Mouse (Mus musculus) thymus, postnatal 14 days (tissue): ENCODE measurements around the gene Prex1.

Experiments used
- DNase-seq: peaks from one replicate; pipeline ENCODE4 v3.0.0; 2021

The Prex1 gene

DNA sequence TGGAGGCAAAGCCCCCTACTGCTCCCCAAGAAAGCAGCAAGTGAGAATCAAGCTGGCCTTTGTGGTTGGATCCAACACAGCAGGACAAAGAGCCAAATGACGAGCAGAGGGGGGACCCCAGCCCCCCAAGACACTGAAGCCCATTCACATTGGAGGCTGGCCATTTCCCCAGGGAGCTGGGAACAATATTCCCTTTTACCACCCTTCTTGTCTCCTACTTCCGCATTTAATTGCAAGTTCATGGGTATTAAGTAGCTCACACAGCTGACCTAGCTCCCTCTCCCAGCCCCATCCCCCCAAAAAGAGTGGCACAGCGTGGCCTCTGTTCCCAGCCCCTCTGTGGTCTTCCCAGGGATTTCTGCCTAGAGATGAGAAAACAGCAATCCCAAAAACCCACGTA, 30.8 kb downstream of the Prex1 start:
- DNase-seq = no peak

DNA sequence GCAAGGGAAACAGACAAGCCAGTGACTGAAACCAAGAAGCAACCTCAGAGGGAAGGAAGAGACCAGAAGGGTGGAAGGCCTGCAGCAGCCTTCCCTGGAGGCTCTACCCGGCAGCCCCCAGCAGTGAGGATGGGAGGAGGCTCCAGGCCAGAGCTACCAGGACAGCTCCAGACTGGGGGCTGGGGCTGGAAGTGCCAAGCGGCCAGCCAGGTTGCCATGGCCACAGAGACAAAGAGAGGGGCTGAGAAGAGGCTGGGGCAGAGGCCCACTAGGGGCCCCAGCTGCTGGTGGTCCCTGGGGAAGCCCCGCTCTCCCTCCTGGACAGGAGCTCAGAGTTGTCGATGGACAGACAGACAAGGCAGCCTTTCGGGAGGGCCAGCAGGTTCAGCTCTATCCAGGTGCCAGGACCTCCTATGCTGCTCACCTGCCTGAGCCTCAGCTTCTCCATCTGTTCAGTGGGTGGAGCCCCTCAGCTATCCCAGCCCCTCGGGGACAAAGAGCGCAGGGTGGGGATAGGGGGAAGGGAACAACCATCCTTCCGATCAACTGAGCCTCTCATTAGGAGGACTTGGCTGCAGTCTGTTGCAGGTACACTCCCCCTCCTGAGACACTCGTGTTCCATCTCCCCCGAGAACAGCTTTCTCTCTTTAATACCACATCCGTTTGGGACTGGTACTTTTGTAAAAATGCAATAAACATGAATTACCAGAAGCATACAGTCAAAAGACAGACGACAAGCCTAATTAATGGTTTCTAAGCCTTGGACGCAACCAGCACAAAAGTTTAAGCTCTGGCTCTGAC, 34.5 kb downstream of the Prex1 start:
- no peak for DNase-seq

DNA sequence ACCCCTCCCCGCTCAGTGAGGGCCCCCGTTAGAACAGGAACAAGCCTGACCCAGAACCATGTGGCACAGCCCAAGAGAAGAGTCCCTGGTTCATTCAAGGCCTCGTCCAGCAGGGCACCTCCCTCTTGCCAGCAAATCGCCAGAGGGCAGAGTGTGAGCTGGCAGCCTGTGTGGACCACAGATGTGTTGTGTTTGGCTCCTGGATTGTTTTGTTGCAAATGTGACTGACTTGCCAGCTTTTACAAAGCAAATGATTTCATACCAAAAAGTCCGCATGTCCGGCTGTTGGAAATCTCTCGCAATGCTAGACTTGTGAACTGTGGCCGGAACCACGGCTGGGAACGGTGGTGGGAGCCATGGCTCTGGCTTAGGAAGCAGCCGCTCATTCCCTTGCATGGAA, 36.7 kb downstream of the Prex1 start:
- DNase-seq = no peak

DNA sequence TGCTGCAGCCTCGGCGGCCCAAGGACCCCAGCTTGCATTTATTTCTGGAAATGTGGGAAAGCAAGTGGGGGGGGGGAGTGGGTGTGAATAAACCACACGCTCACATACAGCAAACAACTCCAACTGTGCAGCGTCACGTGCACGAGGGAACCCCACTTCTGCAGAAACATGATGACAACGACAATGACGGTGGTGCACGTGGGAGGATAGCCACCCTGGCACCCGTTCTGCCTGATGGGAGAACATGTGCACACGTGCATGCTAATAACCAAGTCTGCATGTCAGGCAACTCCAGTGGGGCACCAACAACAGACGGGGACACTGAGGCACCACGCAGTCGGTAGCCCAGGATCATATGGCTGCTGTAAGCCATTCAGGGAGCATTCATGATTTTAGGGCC, 37.1 kb downstream of the Prex1 start:
- DNase-seq = no peak

DNA sequence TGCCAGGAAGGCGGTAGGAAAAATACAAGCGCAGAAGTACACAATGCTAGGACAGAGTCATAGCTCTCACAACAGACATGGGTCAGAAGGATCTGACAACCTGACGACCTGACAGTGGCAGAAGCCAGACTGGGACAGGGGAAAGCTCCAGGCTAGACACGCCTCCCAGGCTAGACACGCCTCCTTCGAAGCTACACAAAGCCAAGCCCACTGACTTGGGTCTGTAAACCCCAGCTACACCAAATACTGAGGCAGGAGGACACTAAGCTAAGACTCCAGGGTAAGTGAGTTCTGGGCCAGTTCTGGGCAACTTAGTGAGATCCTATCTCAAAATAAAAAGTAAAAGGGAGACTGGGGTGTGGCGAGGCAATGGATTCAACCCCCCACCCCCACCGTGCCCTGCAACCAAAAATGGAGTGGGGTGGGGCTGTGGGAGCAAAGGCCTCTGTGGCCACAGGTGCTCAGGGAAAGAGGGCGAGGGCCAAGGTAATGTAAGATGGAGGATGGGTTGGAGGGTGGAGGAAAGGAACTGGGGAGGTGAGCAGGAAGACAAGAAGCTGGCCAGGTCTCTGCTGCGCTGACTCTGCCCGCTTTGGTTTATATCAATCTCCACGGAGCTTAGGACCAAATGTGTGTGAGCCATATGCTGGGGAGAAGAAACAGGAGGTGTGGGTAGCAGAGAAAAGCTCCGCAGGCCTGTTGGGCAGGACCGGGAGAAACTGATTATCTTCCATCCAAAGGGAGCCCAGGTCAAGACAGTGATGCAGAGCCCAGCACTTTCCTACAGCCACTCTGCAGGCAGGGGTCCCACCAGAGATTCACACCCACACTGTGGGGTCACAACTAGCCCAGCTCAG, 37.8 kb downstream of the Prex1 start:
- DNase-seq = peak; percentile 20

DNA sequence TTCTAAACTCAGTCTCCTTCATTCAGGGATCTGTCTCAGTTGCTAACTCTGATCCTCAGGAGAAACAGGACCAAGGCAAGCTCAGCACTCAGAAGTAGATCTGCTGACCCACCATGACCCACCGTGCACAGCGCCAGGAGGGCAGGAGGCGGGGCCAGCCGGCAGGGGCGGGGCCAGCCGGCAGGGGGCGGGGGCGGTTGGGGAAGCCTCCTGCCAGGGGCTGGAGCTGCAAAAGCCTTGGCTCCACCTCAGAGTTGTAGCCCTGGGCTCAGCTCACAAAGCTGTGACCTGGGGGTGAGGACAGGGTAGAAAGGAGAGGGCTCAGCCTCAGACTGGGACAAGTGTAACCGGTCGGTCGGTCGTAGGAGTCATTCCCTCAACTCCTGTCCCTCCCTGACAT, 38.9 kb downstream of the Prex1 start:
- peak; percentile 27 for DNase-seq

DNA sequence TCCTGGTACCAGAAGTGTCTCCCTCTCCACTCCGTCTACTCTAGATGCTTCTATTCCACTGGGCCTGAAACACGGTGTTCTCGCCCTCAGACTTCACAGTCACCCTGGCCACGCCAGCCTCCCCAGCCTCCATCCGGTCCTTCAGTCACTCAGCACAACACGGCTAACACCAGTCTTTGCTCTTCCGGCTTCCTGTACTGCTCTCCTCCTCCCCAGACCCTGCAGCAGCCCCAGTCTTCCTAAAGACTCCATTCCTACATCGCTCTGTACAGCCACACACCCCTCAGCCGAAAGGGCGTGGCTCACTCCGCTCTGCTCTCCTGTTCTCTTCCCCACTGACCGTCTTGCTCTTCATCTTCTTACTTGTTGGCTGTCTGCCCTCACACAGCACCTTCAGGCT, 39.7 kb downstream of the Prex1 start:
- DNase-seq = peak; percentile 33

DNA sequence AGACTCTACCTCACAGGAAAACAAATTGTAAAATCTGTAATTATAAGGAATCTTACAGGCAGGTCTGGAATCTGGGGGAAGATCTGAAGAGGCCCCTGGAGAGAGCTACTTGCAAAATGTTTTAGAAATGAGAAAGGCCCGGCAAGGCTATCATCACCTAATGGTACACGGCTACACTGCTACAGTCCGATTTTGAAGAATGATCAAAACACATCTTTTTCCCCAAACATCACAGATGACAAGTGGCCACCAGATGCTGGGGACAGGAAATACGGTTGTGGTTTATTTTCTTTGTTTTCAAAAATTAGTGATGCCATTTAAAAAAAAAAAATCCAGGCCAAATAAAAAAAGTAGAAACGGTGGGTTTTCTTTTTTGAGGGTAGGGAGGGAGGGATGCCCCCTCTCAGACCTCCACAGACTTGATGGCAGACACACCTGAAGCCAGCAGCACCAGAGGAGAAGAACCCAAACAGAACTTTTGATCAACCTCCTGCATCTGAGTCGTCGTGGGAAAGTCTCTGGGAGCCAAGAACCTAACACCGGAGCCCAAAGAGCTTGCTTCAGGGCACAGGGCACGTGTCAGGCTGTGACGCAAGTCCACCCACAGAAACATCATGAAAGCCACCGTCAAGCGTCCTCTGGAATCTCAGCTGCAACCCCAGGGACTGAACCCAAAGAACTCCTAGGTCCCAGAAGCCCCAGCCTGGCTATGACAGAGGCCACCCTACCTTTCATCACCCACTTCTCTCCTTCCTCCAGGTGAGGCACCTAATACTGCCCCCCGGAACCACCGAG, 41.3 kb downstream of the Prex1 start:
- DNase-seq = peak; percentile 12

DNA sequence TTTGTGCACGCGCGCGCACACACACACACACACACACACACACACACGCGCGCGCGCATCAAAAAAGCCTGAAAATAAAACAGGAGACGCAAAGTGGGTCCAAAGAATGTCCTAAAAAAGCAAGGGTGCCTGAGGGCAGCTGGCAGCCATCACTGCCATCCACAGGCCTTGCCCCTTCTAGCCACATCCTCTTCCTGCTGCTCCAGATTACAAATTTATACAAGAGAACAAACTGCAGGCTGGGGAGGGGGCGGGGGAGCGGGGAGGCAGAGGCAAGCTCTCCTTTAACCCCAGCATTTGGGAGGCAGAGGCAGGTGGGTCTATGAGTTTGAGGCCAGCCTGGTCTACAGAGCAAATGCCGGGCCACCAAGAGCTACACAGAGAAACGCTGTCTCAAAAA, 42.0 kb downstream of the Prex1 start:
- DNase-seq = peak; percentile 63

DNA sequence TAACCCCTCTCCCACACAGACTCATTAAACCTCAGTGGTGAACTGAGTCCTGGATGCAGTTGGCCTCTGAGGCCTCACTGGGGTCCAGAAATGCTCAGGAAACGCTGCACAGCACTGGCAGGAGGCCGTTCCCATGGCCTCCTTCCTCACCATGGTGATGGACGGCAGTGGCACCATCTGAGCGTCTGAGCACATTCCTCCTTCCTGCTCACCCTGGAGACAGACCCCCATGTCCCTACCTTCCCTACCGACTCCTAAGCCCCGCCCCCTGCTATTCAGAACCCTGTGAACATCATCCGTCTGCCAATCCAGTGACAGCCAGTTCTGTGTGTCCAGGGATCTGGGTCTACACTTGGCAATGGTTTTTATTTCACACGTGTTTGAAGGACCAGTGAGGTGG, 42.6 kb downstream of the Prex1 start:
- DNase-seq = peak; percentile 45

DNA sequence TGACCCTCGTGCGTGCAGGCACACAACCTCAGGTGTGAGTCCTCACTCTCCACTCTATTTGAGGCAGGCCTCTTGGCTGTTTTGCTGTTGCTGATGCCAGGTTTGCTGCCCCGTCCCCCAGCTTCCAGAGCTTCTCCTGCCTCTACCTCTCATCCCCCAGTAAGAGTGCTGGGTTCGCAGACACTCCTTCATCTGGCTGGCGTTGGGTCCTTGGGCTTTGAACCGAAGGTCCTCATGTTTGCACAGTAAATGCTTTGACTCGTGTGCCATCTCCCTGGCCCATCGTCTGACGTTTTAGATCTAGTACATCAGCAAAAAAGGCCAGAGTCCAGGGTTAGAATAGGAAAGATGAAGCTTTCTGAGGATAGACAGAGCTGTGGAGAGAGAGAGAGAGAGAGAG, 43.7 kb downstream of the Prex1 start:
- no peak for DNase-seq

DNA sequence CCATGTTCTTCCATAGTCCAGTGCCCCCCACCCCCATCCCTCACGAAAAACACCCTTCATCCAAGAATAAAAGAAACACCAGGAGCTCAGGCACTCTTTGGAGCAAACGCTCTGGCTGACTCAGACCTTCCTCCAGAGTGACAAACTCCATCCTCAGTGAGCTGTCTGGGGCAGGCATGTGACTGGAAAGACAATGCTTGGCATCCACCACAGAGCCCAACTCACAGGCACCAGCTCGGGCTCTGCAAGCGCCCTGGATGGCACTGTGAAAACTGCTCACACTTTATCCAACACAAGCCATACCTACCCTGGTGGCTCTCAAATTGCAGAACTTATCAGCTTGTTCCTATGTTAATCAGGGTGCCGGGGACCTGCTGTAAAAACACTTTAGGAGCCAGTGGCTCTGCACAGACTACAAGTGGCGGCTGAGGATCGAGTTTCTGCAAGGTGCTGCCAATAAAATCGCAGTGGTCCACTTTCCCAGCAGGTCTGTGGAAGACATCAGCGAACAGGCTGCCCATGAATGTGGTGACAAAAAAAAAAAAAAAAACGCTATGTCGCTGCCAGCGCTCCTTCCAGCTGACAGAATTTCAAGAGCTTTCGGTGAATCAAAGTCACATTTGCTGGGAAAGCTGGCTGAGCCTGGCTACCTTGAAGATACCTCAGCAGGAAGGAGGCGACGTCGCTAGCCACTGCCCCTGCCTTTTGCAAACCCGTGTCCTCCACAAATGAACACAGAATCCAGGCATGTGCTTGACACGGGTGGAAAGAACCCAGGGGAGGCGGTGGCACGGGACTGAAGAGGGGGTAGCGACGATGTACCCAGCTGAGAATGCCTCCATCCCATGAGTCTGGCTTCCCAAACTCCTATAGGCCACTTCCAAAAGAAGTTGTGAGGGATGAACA, 45.6 kb downstream of the Prex1 start:
- DNase-seq = no peak

DNA sequence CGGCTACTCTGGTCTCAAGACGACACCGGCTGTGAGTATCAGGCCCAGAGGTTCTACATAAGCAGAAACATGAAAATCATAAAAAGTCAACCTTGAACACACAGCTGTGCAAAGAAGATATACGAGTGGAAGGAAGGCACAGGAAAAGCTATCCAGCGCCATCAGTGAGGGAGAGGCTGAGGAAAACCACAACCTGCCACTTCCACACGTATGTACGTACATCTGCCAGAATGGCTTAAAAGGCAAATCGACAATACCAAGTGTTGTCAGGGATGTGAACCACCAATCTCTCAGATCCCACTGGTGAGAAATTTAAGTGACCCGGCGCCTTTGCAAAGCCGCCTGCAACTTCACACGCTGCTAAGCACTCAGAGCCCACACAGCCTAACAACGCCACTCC, 47.5 kb downstream of the Prex1 start:
- DNase-seq = no peak

DNA sequence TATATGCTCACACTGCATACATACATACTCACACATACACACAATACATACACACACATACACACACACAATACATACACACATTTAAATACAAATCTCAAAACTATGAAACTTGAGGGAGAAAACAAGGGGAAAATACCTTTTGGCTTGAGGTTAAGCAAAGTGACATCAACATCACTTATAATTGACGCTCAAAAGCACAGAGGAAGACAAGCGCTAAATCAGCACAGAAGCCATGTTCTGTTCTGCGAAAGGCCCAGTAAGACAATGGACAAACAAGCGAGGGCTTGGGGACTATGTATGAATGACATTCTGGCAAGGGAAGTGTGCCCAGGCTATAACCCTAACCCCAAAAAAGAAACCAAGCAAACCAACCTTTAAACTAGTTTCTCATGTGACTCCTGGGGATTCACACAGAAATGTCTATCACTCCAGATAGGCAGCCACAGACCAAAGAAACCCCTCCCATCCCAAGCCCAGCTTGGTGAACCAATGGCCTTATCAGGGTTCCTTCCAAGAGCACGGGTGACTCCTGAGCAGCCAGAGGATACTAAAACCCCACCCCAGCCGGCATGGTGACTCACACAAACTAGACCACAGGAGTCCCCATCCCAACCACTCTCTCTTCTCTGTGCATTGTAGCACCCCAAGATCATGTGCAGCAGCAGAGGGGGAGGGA, 48.2 kb downstream of the Prex1 start:
- no peak for DNase-seq

DNA sequence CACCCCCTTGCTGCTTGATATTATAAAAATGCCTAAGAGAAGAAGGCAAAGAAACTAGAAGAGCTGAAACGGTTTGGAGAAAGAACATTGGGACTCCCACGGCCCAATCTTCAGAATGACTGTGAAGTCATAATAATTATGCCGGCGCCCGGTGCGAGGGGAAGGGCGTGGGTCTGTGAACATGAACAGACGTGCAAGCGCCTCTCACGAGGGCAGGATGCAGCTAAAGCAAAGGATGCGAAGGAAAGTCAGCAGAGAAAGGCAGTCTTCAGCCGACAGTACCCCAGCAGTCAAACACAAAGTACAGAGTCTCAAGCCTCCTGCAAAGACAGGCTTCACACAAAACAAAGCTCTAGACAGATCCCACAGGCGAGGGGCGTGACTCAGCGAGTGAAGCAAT, 49.1 kb downstream of the Prex1 start:
- peak; percentile 53 for DNase-seq

DNA sequence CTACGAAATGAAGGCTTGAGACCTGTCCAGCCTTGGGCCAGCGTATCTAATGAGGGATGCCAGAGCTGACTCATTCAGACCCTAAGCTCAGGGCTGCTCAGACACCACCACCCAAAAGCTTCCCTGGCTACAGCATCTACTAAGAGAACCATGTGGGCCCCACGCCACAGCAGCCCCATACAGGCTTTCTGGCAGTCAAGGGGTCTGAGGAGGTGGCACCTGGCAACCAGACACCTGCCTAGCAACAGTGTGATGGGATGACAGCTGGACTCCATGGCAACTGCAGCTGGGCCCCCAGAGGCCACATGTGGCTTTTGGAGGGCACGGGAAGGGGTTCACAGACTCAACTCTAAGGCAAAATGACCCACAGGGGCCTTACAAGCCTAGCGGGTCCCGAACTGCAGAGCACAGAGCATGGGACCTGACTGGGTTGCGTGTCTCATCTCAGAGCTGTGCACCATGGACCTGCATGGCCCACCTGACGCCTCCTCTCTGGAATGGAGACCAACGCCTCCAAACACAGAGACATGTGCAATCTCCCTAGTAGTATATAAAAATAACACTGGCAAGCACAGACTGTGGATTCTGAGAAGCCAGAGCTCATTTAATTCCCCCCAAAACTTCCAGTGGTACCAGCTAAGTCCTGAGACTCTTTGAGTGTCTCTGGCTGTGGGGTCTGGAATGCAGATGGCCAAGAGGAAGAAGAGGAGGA, 50.2 kb downstream of the Prex1 start:
- peak; percentile 80 for DNase-seq

DNA sequence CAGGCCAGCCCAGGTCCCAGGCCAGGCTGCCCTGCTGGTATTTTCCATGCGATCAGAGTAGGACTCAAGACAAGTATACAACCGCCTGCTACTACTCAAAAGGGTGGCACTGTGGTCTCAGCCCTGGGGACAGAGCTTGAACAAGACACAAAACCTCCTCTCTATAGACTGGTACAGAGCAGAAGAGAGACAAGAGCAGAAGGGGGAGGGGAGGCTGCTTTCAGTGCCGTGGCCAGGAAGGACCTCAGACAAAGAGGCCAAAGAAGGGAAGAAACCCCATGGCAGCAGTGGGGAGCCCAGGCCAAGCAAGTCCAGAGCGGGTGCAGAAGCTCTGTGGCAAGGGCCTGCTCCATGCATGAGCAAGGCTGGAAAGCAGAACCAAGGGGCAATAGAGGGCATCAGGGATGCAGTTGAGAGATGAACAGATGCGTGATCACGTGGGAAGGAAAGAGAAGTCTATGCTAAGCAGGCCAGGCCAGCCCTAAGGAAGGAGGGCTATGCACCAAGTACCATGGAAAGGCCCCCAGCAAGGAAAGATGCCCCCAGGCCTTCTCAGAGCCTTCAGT, 51.0 kb downstream of the Prex1 start:
- peak; percentile 49 for DNase-seq

DNA sequence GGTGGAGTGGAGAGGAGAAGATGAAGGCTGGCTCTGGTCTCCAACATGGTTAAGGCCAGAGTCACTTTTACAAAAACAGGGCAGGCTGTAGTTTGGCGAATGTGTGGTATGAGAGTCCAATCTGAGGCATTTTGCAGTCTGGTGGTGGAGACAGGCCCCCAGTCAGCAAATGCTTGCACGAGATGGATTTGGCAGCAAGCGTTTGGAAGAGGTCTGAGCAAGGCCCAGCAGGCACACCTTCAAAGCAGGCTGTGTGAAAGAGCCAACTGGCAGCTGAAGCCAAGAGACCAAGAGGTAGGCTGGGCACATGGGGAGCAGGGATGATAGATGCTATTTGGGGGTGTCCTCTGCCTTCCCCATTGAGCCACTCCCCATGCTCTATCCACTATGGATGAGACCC, 51.7 kb downstream of the Prex1 start:
- DNase-seq = no peak

DNA sequence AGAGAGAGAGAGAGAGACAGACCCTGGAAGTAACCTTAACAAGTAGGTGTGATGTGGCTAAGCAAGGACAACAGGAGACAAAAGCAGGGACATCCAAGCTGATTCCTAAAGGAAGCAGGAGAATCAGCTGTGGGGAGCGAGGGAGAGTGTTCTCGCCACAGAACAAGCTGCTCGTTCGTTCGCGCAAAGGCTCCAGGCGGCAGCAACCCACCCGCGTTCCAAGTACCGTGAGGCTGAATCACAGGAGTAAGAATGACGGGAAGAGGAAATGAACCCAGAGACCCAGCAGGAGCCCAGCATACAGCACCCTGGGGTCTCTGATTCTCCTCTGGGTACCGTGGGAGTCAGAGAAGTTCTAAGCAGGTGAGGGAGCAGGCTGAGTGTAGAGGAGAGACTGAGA, 52.1 kb downstream of the Prex1 start:
- no peak for DNase-seq

DNA sequence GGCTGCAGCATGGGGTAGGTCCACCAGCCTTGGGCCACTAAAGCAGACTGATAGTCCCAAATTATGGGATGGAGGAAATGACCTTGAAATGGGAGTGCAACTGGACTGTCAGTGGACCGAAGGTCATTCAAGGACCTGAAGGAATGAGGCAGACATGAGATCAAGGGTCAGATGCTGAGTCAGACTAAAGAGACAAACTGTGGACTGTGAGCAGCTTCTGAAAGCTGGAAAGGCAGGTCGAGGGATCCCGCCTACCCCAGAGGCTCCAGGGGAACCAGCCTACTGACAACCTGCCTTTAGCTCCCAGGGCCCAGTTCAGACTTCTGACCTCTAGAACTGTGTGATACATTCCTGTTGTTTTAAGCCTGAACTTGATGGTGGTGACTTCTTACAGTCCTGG, 55.3 kb downstream of the Prex1 start:
- DNase-seq = no peak
